Mouse (Mus musculus) myocyte (in vitro differentiated cells): ENCODE measurements at regions not wholly inside any gene's neighbourhood (a gene's known extent, or its start where the extent isn't known, plus 50 kb on each side); places are given as distances from the start of the nearest gene placed in this dataset.

ENCODE experiments used
- H3K27me3 ChIP-seq: one replicate; pipeline ENCODE4 v1.6.1; 2011; ENCODE audit not compliant: control insufficient read depth, insufficient read depth, insufficient read length
- H3K36me3 ChIP-seq: one replicate; pipeline ENCODE4 v1.6.1; 2011; ENCODE audit not compliant: control insufficient read depth, insufficient read depth
- H3K4me2 ChIP-seq: one replicate; pipeline ENCODE4 v1.6.1; 2011; ENCODE audit warnings: low read depth, control low read depth
- H3K4me3 ChIP-seq: one replicate; pipeline ENCODE4 v1.5.1; 2011; ENCODE audit warnings: mild to moderate bottlenecking, control low read depth, moderate library complexity
- H3K79me2 ChIP-seq: one replicate; pipeline ENCODE4 v1.6.1; 2011; ENCODE audit not compliant: control insufficient read depth, insufficient read depth
- H3ac ChIP-seq: one replicate; pipeline ENCODE4 v1.6.1; 2011; ENCODE audit not compliant: control insufficient read depth, insufficient read length
- CEBPB ChIP-seq: IDR thresholded peaks from 2 replicates; pipeline ENCODE4 v1.6.1; 2011; ENCODE audit warnings: mild to moderate bottlenecking, moderate library complexity; ENCODE audit not compliant: poor library complexity, insufficient read depth, severe bottlenecking
- E2F4 ChIP-seq: IDR thresholded peaks from one replicate; pipeline ENCODE4 v1.6.1; 2011; ENCODE audit warnings: mild to moderate bottlenecking, control low read depth, moderate library complexity; ENCODE audit not compliant: insufficient read depth
- MAX ChIP-seq: IDR thresholded peaks from one replicate; pipeline ENCODE4 v1.6.1; 2011; ENCODE audit warnings: low read depth, mild to moderate bottlenecking, control low read depth
- MYOD1 ChIP-seq, 3 experiments: IDR thresholded peaks; one replicate each; pipeline ENCODE4 v1.6.1; 2011; ENCODE audit warnings: control low read depth in 2 of 3, low read depth in 2 of 3, mild to moderate bottlenecking in 2 of 3, moderate library complexity in 1 of 3; ENCODE audit not compliant: insufficient read length in 2 of 3, control insufficient read depth in 1 of 3
- MYOG ChIP-seq, 3 experiments: IDR thresholded peaks; one replicate each; pipeline ENCODE4 v1.6.1; 2011; ENCODE audit warnings: control low read depth in 2 of 3, low read depth in 2 of 3, mild to moderate bottlenecking in 2 of 3; ENCODE audit not compliant: insufficient read length in 2 of 3, control insufficient read depth in 1 of 3, insufficient read depth in 1 of 3
- POLR2A ChIP-seq: IDR thresholded peaks from one replicate; pipeline ENCODE4 v1.6.1; 2011; ENCODE audit warnings: low read depth, mild to moderate bottlenecking, control low read depth, moderate library complexity; ENCODE audit not compliant: insufficient read length
- POLR2AphosphoS2 ChIP-seq: IDR thresholded peaks from one replicate; pipeline ENCODE4 v1.6.1; 2011; ENCODE audit warnings: low read depth, control low read depth; ENCODE audit not compliant: insufficient read length
- REST ChIP-seq: IDR thresholded peaks from one replicate; pipeline ENCODE4 v1.6.1; 2011; ENCODE audit warnings: mild to moderate bottlenecking, control low read depth, moderate library complexity; ENCODE audit not compliant: insufficient read depth, insufficient read length
- SRF ChIP-seq: IDR thresholded peaks from one replicate; pipeline ENCODE4 v1.6.1; 2011; ENCODE audit warnings: low read depth; ENCODE audit not compliant: control insufficient read depth, insufficient read length
- TCF12 ChIP-seq: IDR thresholded peaks from one replicate; pipeline ENCODE4 v1.6.1; 2011; ENCODE audit warnings: mild to moderate bottlenecking, control low read depth; ENCODE audit not compliant: poor library complexity, insufficient read depth, severe bottlenecking
- TCF3 ChIP-seq: IDR thresholded peaks from one replicate; pipeline ENCODE4 v1.6.1; 2011; ENCODE audit warnings: low read depth, control low read depth; ENCODE audit not compliant: insufficient read length
- USF1 ChIP-seq: IDR thresholded peaks from one replicate; pipeline ENCODE4 v1.6.1; 2011; ENCODE audit warnings: low read depth, mild to moderate bottlenecking, control low read depth, moderate library complexity

DNA sequence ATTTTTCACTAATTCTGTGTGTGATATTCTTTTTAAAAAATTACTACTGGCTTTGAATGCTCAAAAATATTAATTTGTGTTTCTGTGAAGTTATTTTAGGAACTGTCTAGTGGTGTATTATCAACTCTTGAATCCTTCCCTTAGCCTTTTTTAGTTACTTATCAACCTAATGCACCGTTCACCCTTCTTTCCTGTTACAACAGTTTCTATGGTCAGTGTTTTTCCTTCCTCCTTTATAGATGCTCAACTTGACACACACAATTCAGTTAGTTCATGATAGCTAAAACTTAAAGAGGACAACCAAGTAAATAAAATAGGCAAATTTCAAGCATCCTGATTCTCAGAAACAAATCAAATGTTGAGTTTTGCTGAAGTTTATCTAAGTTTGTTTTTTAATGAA, 506.9 kb downstream of the Flrt2 start:
- Histone ChIP-seq H3K79me2 (no peaks in the 10 kb centered on the region), H3K4me3 (no peak overlapping the region), H3ac (no peak overlapping the region), H3K27me3 (no peaks in the 10 kb centered on the region), H3K36me3 (no peaks in the 10 kb centered on the region), H3K4me2 (no peak overlapping the region)
- TF ChIP-seq REST (no peak), USF1 (no peak), MYOD1 (IDR thresholded peaks at IDR 0.05; ENCODE audit: control insufficient read depth in 1 of 3, insufficient read length in 2 of 3, low read depth in 2 of 3) (no peak), TCF12 (no peak), SRF (no peak), MAX (no peak), E2F4 (no peak), CEBPB (no peak), POLR2A (no peak), POLR2AphosphoS2 (no peak), MYOG (IDR thresholded peaks at IDR 0.05; ENCODE audit: control insufficient read depth in 1 of 3, insufficient read depth in 1 of 3, insufficient read length in 2 of 3, low read depth in 2 of 3) (no peak), TCF3 (no peak)

DNA sequence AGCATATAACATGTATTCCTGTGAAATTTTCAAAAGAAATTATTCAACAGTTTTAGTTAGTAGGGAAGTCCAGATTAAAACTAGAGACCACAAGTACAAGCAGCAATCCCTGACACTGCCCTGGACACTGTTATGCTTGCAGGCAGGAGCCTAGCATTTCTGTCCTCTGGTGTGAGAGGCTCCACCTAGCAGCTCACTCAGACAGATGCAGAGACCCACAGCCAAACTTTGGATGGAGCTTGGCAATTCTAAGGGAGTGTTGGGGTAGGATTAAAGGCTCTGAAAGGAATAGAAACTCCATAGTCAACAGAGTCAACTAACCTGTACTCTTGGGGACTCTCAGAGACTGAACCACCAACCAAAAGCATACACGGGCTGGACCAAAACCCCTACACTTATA, 509.8 kb downstream of the Flrt2 start:
- Histone ChIP-seq H3K4me3 (no peak overlapping the region), H3K79me2 (no peaks in the 10 kb centered on the region), H3K36me3 (no peaks in the 10 kb centered on the region), H3K4me2 (no peak overlapping the region), H3ac (no peak overlapping the region), H3K27me3 (no peaks in the 10 kb centered on the region)
- TF ChIP-seq TCF3 (no peak), POLR2AphosphoS2 (no peak), CEBPB (no peak), E2F4 (no peak), MYOG (IDR thresholded peaks at IDR 0.05; ENCODE audit: control insufficient read depth in 1 of 3, insufficient read depth in 1 of 3, insufficient read length in 2 of 3, low read depth in 2 of 3) (no peak), USF1 (no peak), MYOD1 (IDR thresholded peaks at IDR 0.05; ENCODE audit: control insufficient read depth in 1 of 3, insufficient read length in 2 of 3, low read depth in 2 of 3) (no peak), MAX (no peak), SRF (no peak), TCF12 (no peak), REST (no peak), POLR2A (no peak)

- H3K36me3 ChIP-seq = no peaks in the 10 kb centered on the region
- no peak overlapping the region for H3ac ChIP-seq
- no peak for TF ChIP-seq MAX
- no peak for TF ChIP-seq E2F4
- no peak for TF ChIP-seq MYOG (IDR thresholded peaks at IDR 0.05; ENCODE audit: control insufficient read depth in 1 of 3, insufficient read depth in 1 of 3, insufficient read length in 2 of 3, low read depth in 2 of 3)
- no peak for TF ChIP-seq MYOD1 (IDR thresholded peaks at IDR 0.05; ENCODE audit: control insufficient read depth in 1 of 3, insufficient read length in 2 of 3, low read depth in 2 of 3)
- TF ChIP-seq POLR2A = no peak
- TF ChIP-seq TCF12 = no peak
- no peak for TF ChIP-seq POLR2AphosphoS2
- TF ChIP-seq CEBPB = no peak
- TF ChIP-seq REST = no peak
- TF ChIP-seq USF1 = no peak
- TF ChIP-seq TCF3 = no peak
- no peak for TF ChIP-seq SRF
Observed at GRCm38 (mm10) chr12:96226446-96226845, 534.4 kb downstream of the Flrt2 start.

GRCm38 (mm10) chr12:96228714-96229113, 536.7 kb downstream of the Flrt2 start:
- TF ChIP-seq POLR2A (no peak), E2F4 (no peak), CEBPB (no peak), MYOD1 (IDR thresholded peaks at IDR 0.05; ENCODE audit: control insufficient read depth in 1 of 3, insufficient read length in 2 of 3, low read depth in 2 of 3) (no peak), MYOG (IDR thresholded peaks at IDR 0.05; ENCODE audit: control insufficient read depth in 1 of 3, insufficient read depth in 1 of 3, insufficient read length in 2 of 3, low read depth in 2 of 3) (no peak), SRF (no peak), USF1 (no peak), MAX (no peak), POLR2AphosphoS2 (no peak), TCF3 (no peak), TCF12 (no peak), REST (no peak)
- no peak overlapping the region for H3ac ChIP-seq
- no peaks in the 10 kb centered on the region for H3K27me3 ChIP-seq
- H3K4me3 ChIP-seq = no peak overlapping the region
- no peaks in the 10 kb centered on the region for H3K36me3 ChIP-seq
- H3K79me2 ChIP-seq = no peaks in the 10 kb centered on the region
- H3K4me2 ChIP-seq = no peak overlapping the region

More at GRCm38 (mm10) chr12:96226446-96226845, 534.4 kb downstream of the Flrt2 start:
- Histone ChIP-seq H3K27me3 (no peaks in the 10 kb centered on the region), H3K4me3 (no peak overlapping the region), H3K79me2 (no peaks in the 10 kb centered on the region), H3K4me2 (no peak overlapping the region)

DNA sequence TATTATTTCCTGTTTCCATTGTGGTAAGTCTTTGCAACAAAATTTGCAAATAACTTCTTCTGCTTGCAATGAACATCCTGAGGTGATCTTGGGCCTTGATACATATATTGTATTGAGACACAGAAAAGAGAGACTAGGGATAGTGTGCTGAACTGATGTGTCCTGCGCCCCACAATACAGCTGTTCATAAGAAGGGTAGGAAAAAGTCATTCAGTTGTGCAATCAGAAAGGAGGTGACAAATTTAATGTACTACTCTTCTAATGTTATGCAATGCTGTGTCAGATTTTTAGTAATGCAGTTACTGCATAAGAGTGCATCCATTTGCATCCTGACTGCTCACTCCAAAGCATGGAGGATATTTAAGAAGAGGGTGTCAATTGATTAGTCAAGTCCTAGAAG, 543.5 kb downstream of the Flrt2 start:
- no peaks in the 10 kb centered on the region for H3K79me2 ChIP-seq
- TF ChIP-seq USF1 (no peak), POLR2A (no peak), POLR2AphosphoS2 (no peak), E2F4 (no peak), CEBPB (no peak), SRF (no peak), TCF12 (no peak), TCF3 (no peak)

More for the DNA sequence above, 543.5 kb downstream of the Flrt2 start:
- Histone ChIP-seq H3ac (no peak overlapping the region), H3K4me2 (no peak overlapping the region), H3K36me3 (no peaks in the 10 kb centered on the region), H3K4me3 (no peak overlapping the region), H3K27me3 (no peaks in the 10 kb centered on the region)
